Mouse (Mus musculus) adrenal gland, postnatal 4 days (tissue): ENCODE measurements around the gene Egfl7. TPM values are rescaled to one million over a fixed set of nuclear protein-coding genes. Genes with fewer than 3 reads are reported as not detected.
A peak's percentile ranks its signal among the peaks of the same experiment; 100 is the strongest.

Experiments used
- DNase-seq, 2 experiments: peaks; one replicate each; pipeline ENCODE4 v3.0.0; 2021 to 2022; ENCODE audit warnings: low spot score in 2 of 2, mixed read lengths in 2 of 2
- total RNA-seq, 2 experiments: library from RNA; stranded (reverse); gene quantifications; 2 replicates each; pipeline ENCODE4 v1.2.3; 2021

The Egfl7 gene
- total RNA-seq, 2 experiments from 2014 or later, result 265 to 295 TPM

GRCm38 (mm10) chr2:26610526-26610925 is 30.7 kb downstream of the Egfl7 start:
- DNase-seq, result no peak

GRCm38 (mm10) chr2:26611054-26611453 is 31.2 kb downstream of the Egfl7 start:
- DNase-seq, result no peak

GRCm38 (mm10) chr2:26611896-26612295 is 32.1 kb downstream of the Egfl7 start:
- no peak for DNase-seq

- DNase-seq, result no peak
These were observed 35.1 kb downstream of the Egfl7 start for GRCm38 (mm10) chr2:26614903-26615302.

GRCm38 (mm10) chr2:26615459-26616124 is 35.8 kb downstream of the Egfl7 start:
- DNase-seq, result no peak

- DNase-seq, result no peak
These were observed 37.5 kb downstream of the Egfl7 start for GRCm38 (mm10) chr2:26617331-26617730.

- DNase-seq, result no peak
These were observed 38.1 kb downstream of the Egfl7 start for GRCm38 (mm10) chr2:26617928-26618327.

GRCm38 (mm10) chr2:26621246-26621645 is 41.4 kb downstream of the Egfl7 start:
- no peak for DNase-seq

- DNase-seq, result no peak
These were observed 43.2 kb downstream of the Egfl7 start for GRCm38 (mm10) chr2:26622984-26623383.

GRCm38 (mm10) chr2:26625419-26625818 is 45.6 kb downstream of the Egfl7 start:
- DNase-seq, result no peak

- no peak for DNase-seq
These were observed 46.3 kb downstream of the Egfl7 start for GRCm38 (mm10) chr2:26626081-26626480.

GRCm38 (mm10) chr2:26627921-26628739 is 48.3 kb downstream of the Egfl7 start, which contains the start of gene Fam69b:
Fam69b (plus strand) TSS chr2:26628457.
- DNase-seq, result peak; percentile 31 to 44

- DNase-seq, result no peak
These were observed 49.1 kb downstream of the Egfl7 start for GRCm38 (mm10) chr2:26628792-26629437.

- DNase-seq, result no peak
These were observed 53.0 kb downstream of the Egfl7 start for GRCm38 (mm10) chr2:26632541-26633395.

- DNase-seq, result no peak
These were observed 54.2 kb downstream of the Egfl7 start for GRCm38 (mm10) chr2:26633953-26634530.

GRCm38 (mm10) chr2:26634629-26635488 is 55.0 kb downstream of the Egfl7 start:
- DNase-seq, result no peak

GRCm38 (mm10) chr2:26635489-26636324 is 55.9 kb downstream of the Egfl7 start:
- DNase-seq, result no peak

- no peak for DNase-seq
These were observed 56.5 kb downstream of the Egfl7 start for GRCm38 (mm10) chr2:26636325-26636635.
